Mouse (Mus musculus): ENCODE data around the gene Gm29609.

Gene Gm29609

DNA sequence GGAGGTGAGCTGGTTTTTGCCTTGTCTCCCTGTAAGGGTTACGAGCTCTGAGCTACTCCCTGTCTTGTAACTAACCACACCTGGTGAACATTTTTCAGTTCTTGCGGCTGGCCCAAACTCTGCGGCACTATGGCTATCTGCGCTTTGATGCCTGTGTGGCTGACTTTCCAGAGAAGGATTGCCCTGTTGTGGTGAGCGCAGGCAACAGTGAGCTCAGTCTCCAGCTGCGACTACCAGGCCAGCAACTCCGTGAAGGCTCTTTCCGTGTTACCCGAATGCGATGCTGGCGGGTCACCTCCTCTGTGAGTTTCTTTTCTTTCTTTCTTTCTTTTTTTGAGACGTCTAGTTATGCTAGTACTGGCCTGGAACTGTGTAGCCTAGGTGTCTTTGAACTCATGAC lies 17.4 kb upstream of the Gm29609 start:
- no peak for DNase-seq

DNA sequence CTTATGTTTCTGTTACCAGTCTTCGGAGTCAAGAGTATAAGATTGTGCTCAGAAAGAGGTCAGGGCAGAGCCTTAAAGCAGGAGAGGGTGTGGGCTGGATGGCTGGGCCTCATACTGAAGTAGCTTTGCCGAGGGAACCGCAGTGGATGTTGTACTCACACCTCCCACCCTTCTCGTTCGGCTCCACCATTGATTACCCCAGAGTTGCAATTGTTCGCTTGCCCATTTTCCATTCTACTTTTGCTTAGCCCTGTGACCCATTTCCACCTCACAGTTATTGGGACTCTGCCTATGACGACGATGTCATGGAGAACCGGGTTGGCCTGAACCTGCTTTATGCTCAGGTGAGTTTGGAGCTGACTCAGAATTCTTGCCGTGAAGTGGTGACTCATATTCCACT lies 16.5 kb upstream of the Gm29609 start:
- DNase-seq = no peak

DNA sequence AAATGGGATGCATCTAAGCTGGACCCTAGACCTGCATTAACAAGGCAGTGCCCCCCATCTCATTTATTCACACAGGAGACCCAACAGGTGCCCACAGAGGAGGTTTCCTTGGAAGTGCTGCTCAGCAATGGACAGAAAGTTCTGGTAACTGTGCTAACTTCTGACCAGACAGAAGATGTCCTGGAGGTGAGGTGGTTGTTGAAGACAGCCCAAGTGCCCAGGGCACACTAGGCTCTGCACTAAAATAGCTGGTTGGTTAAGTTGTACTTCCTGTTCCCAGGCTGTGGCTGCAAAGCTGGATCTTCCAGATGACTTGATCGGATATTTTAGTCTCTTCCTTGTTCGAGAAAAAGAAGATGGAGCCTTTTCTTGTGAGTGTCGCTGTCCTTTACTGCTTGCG lies 16.0 kb upstream of the Gm29609 start:
- DNase-seq = no peak

DNA sequence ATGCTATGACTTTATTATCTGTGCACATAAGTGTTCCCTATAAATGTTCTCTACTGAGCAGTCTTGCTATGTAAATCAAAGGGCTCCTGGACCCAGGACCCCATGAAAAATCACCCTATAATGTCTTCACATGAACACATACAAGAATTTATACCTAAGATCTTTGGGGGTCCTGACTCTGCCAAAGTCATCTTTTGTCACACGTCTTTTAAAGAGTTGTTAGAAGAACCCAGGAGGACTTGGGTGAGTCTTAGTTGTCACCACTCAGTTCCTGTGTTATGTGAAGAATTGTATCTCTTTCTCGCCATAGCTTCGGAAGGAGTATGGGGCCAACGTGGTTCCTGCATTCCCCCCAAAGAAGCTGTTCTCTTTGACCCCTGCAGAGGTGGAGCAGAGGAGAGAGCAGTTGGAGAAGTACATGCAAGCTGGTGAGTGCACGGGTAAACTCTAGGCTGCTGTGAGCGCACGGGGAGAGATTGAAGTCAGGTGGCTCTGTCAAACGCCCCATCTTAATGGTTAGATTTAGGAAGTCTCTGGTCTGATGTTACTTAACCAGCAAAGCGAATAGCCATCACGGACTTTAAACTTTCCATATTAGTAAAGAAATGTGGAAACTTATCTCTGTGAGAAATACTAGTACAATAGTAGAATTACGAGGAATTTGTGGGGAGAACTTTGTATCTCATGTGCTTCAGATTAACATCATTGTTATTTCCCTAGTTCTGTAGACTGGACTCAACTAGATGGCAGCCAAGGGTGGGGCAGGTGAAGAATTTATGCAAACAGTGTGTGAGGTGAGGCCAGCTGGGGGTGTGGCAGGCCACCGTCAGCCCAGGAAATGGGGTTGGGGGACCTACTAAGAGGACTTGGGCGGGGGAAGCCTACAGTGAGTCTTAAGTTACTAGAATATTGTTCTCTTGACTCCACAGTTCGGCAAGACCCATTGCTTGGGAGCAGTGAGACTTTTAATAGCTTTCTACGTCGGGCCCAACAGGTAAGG lies 15.1 kb upstream of the Gm29609 start:
- no peak for DNase-seq

DNA sequence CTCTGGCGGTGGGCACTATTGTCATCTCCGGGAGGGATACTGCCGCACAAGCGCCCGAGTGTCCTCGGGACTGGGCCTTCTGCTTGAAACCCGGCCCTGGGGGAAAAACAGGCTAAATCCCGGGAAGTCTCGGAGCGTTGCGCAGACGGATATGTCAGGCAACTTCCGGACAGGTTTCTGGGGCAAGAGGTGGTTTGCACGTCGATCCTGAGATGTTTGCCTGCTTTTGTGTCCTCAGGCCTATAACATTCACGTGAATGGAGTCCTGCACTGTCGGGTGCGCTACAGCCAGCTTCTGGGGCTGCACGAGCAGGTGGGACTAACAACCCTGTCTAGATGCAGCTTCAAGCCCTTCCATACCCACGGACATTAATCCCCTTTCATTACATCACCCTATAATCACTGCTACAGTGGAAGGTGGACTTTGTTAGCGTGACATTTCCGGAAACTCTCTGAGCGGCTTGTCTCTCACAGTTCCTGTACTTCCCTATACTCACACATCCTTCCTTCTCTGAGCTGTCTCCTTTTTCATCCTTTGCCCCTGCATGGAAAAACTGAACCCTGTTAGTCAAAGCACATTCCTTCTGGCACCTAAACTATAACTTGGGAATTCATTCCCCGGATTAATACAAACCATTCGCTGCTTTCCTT lies 14.0 kb upstream of the Gm29609 start:
- DNase-seq = no peak

GRCm38 (mm10) chr5:31192939-31193630 lies 13.4 kb upstream of the Gm29609 start, which contains the start of the genes Snx17 and Eif2b4:
Gene Snx17, plus strand, starts transcription at chr5:31193227.
Gene Eif2b4, minus strand, starts transcription at chr5:31193430.
- peak; percentile 100 for DNase-seq

DNA sequence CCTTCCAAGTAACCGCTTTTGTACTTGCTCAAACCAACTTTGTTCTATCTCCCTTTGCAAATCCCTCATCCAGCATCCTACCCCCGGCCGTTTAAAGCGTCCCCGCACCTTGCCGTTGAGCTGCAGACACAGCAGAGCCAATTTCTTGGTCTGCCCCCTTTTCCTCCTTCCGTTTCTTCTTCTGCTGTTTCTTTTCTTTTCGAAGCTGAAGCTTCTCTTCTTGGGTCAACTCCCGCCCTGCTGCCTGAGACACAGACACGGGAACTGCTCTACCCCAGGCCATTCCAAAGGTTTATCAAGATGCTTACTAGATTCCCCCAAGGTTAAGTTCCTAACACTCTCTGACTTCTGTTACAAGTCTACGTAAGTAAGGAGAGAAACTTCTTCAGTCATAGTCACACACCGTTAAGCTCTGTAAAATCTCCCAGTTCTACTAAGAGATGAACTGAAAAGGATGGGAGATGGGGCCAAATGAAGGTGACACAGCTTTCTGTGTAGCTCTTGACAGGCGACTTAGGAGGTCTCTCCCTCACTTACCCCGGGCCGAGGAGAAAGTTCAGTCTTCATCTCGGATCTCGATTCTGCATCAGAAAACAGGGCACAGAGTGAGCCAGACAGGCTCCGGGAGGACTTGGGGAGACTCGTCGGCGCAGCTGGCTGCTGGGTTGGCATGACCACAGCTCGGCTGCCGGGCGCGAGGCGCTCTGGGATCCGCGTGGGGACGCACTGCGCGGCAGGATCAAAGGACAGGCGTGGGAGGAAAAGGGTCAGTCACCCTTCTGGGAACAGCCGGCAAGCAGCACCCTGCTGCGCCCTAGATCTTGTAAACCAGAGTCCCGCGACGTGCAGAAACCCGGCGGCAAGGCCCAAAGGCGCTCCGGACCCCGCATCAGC lies 12.6 kb upstream of the Gm29609 start:
- DNase-seq = no peak

DNA sequence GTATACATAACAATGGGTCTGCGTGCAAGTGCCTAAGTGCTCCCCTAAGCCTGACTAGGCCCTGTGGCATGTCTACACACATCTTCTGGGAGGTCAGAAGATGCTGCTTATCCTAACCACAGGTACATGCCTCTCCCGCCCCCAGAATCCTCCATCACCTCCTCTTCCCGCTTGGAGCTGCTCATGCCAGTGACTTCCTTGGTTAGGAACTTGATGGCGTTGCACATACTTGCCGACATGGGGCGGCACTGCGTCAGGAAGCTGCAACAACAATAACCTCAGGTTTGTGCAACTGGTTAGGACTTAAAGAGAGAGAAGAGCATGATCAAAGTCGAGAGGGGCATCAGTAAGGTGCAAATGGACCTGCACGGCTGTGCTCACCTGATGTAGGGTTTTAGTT lies 10.5 kb upstream of the Gm29609 start:
- no peak for DNase-seq

DNA sequence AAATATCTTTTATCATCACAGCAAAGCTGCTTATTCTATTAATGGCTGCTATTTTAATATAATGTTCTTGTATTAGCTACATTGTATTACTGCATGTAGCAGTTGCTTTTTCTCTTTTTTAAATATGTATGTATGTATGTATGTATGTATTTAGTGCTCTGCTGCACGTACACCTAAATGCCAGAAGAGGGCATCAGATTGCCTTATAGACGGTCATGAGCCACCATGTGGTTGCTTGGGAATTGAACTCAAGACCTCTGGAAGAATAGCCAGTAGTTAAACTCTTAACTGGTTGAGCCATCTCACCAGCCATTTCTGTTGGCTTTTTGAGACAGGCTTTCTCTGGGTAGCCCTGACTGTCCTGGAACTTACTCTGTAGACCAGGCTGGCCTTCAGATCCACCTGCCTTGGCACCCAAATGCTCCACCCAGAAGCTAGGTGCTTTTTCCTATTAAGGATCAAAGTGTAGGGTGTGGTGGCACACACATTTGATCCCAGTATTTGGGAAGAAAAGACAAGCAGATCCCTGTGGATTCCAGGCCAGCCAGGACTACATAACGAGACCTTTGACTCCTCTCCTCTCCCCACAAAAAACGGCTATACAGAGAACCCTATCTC lies 8.6 kb upstream of the Gm29609 start:
- no peak for DNase-seq

DNA sequence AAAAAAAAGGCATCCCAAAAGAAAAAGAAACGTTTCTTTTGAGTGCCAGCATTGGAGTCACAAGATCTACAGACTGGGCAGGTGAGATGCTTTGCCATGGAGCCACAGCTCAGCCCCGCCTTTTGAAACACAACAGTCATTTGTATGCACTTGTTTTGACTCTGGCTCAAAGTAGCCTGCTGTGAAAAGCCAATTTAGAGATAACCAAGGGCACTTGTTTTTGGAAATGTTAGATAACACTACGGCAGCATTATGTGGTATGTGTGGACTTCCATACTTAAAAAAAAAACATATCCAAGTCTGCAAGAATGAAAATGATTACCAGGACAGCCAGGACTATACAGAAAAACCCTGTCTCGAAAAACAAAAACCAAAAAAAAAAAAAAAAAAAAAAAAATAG lies 4.0 kb upstream of the Gm29609 start:
- DNase-seq = no peak

GRCm38 (mm10) chr5:31181183-31181770 lies 1.6 kb upstream of the Gm29609 start:
- no peak for DNase-seq

- DNase-seq = no peak
Measured at GRCm38 (mm10) chr5:31179301-31179765, 378 bp downstream of the Gm29609 start.

DNA sequence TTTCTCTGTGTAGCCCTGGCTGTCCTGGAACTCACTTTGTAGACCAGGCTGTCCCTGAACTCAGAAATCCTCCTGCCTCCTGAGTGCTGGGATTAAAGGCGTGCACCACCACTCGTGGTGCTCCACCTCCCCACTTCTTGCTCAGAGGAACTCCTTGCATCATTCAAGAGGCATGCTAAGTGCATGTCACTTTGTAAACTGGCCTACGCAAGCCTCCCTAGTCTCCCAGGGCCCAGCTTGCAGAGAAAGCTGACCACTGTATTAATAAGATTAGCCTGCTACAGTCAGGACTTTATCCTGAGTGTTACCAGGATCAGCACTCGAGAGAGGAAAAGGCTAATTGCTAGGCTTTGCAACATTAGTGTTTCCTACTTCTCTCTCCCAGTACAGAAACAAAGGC lies 11.1 kb downstream of the Gm29609 start:
- no peak for DNase-seq

DNA sequence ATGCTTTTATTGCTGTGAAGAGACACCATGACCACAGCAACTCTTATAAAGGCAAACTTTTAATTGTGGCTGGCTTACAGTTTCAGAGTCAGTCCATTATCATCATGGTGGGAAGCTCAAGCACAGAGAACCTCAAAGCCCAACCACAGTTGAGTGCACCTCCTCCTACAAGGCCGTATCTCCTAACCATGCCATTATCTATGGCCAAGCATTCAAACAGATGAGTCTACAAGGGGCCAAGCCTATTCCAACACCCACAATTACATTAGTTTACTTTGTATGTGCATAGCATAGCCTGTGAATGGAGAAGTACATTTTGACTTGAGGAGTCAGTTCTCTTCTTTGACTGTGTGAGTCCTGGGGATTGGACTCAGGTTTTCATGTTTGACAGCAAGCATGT lies 14.8 kb downstream of the Gm29609 start:
- no peak for DNase-seq

GRCm38 (mm10) chr5:31162462-31162861 lies 17.2 kb downstream of the Gm29609 start:
- no peak for DNase-seq

DNA sequence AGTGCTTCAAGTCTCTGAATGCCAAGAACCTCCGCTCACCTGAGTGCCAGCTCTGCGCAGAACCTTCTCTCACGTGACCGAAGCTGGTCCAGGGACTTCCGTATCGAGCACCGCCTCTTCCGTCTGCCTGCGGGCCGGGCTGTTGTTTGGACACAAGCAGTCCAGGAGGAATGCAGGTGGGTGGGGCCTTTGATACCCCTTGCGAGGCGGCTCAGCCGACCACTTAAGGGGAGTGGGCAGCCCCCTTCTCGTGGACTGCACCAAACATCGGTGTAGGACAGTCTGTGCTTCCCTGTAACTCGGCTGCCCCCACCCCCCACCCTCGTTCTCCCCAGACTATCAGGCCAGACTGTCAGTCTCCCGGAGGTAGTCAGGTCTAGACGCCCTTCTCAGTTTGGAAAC lies 25.6 kb downstream of the Gm29609 start, which contains the start of gene Mpv17:
Gene Mpv17 (minus strand): TSS at position 100 of the 402 bp plus-strand sequence.
- peak; percentile 84 for DNase-seq

- DNase-seq = no peak
Measured at GRCm38 (mm10) chr5:31153516-31154151, 26.1 kb downstream of the Gm29609 start.

DNA sequence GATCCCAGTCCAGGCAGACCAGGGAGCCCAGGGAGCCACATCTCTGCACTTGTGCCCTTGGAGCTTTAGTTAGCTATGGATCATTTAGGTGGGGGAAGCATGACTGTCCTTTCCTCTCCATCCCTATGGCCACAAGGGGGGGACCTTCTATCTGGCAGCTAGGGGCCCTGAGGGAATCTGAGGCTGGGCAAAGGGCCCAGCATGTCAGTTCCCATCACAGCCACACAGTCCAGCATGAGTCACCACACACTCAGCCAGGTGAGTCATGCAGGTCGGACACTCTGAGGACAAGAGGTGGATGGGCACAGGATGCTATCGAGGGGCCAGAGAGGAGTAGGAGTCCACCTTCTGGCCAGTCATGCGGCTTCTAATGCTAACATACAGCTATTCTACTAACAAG lies 28.0 kb downstream of the Gm29609 start:
- DNase-seq = no peak

- DNase-seq = no peak
Measured at GRCm38 (mm10) chr5:31149781-31150180, 29.9 kb downstream of the Gm29609 start.

- no peak for DNase-seq
Measured at GRCm38 (mm10) chr5:31138968-31139425, 40.7 kb downstream of the Gm29609 start.
